Mouse (Mus musculus) lung, adult 2 months (tissue): ENCODE results near the gene BC048671. TPM values are rescaled to one million over a fixed set of nuclear protein-coding genes. Genes with fewer than 3 reads are reported as not detected.

Experiments used
- DNase-seq: peaks from one replicate; pipeline ENCODE4 v3.0.0; 2022
- H3K4me1 ChIP-seq: fragments of 200-500 bp; 2 replicates; pipeline ENCODE4 v1.6.1; 2011; ENCODE audit warnings: low read length; ENCODE audit not compliant: control insufficient read depth, insufficient read depth
- H3K4me3 ChIP-seq: fragments of 200-500 bp; replicated peaks from 2 replicates; pipeline ENCODE3; 2011; ENCODE audit warnings: low read depth, mild to moderate bottlenecking, control low read depth, low read length; ENCODE audit errors: extremely low read depth
- CTCF ChIP-seq: fragments of 200-500 bp; IDR thresholded peaks from 2 replicates; pipeline ENCODE4 v1.5.1; 2011; ENCODE audit warnings: mild to moderate bottlenecking, low read length, control low read depth; ENCODE audit not compliant: insufficient read depth
- POLR2A ChIP-seq: fragments of 200-500 bp; IDR thresholded peaks from 2 replicates; pipeline ENCODE4 v1.6.1; 2011; ENCODE audit warnings: low read depth, mild to moderate bottlenecking, control low read depth, low read length, borderline replicate concordance; ENCODE audit errors: extremely low read depth
- WGBS: fragments of 180-500 bp; shearing (Covaris S2); methylation state at CpG from one replicate; pipeline ENCODE4 v1.1.7; 2018; 5-methylcytosine and 5-hydroxymethylcytosine counted together
- polyA plus RNA-seq: library from polyadenylated mRNA; depleted of rRNA; stranded (reverse); fragments of >200 nt; gene quantifications from 2 replicates; pipeline ENCODE4 v1.2.3, GENCODE M21; 2012; rRNA removed

Gene BC048671
- polyA plus RNA-seq = not detected in 2 replicates

DNA sequence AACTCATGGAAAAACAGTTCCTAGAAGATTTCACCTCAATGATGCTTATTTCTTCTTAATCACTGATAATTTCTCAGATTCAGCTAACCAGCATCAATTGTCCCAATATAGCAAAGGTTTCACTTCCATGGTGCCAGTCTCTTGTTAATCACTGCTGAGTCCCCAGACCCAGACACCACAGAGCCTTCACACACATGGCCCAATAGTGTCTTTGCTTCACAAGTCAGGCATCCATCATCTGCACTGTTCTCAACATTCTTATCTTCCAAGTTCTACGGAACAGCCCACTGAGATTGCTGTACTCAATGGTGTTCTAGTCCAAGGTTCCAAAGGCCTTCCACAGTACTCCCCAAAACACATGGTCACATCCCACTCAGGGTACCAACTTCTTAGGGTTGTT, at the start of gene BC048671:
Gene BC048671 (plus strand): TSS at position 301 of the 400 bp plus-strand sequence.
- TF ChIP-seq CTCF (no peak), POLR2A (no peak)
- H3K4me1 ChIP-seq = no peaks in the 10 kb centered on the region
- no peak within 1 kb of the TSS for H3K4me3 ChIP-seq
- no peak for DNase-seq
- WGBS = 88% methylated on average over 1 of the region's 1 CpGs

DNA sequence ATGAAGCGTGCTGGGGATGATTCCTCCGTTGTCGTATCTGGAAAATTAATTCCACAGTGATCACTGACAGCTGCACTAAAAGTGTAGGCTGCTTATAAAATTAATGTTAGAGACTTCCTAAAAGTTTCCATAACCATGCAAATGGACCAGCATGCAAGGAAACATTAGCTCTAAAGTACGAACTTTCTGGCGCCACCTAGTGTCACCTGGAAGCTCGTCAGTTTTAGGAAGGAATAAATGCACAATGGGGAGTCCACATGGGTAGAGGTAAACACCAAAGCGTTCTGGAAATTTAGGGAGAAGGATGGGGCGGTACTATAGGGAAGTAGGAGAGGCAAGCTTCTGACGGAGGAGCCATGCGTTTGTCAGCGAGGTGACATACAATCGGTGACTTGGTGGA, 12.8 kb upstream of the BC048671 start:
- DNase-seq = no peak
- Histone ChIP-seq H3K4me3 (no peak overlapping the region), H3K4me1 (no peaks in the 10 kb centered on the region)
- no peak for TF ChIP-seq POLR2A
- no peak for TF ChIP-seq CTCF
- WGBS = 51% methylated on average over 12 of the region's 12 CpGs

DNA sequence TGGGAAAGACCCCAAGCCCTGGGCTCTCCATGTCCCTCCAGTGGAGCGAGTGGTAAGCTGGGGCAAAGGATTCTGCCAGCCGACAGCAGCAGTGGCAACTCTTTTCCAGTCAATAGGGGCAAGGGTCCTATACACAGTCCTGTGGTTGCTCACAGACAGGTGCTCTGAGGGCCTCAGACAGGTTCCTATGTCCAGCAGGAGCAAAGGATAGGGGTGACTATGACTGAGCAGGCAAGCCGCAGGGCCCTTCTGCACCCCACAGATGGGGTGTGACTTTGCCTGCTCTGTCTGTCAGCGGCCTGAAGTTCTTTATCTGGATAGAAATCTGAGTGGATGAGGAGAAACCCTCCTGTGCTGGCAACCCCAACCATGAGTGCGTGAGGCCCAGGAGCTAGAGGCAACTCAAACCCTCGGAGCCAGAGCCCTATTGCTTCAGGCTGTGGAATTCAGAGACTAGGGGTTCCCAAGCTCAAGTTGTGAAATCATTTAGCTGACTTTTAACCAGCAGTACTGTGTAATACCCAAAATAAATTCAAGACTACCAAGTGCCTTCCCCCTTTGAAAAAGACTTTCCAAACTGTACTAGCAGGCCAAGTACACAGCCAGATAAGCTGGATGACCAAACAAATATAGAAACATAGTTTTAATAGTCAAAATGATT, 5.4 kb downstream of the BC048671 start:
- no peaks in the 10 kb centered on the region for H3K4me1 ChIP-seq
- no peak for DNase-seq
- WGBS = 76% methylated on average over 6 of the region's 6 CpGs
- no peak for TF ChIP-seq CTCF
- no peak for TF ChIP-seq POLR2A
- H3K4me3 ChIP-seq = no peak overlapping the region

DNA sequence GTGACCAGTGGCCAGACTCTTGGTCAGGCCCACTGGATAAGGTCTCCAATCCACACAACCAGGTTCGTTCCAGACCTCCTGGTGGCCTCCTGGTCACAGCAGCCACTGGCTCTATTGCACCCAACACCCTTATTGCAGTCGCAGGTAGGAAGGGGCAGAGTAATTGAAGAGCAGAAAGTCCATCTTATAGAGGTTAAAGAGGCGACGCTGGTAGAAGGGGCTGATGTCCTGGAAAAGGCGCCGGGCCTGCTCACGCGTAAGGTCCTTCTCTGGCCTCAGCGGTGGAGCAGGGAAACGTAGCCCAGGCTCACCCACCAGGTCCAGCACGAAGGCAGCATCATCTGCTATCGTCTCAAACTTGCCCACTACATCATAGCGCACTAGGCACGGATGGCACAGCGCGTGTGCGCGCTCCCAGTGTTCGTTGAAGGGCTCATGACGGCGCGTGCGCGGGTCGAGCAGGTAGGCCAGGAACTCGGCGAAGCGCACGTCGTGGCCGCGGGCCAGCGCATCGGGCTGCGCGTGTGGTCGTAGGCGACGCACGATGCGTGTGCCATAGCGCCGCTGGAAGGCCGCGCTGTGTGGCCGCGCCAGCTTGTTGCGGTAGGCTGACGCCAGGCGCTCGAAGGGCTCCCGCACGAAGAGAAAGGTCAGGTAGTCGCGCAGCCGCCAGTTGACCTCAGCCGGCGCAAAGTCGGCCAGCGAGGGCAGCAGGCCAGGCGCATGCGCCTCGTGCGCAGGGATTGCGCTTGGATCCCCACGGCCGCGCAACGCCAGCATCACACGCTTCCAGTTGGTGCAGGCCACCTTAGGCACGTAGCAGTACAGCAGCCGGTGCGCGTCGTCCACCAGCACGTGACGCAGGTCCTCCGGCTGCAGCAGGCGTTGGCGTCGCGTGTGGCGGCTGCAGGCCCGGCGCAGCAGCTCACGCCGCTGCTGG, 8.1 kb downstream of the BC048671 start:
- no peak for TF ChIP-seq CTCF
- no peak for TF ChIP-seq POLR2A
- H3K4me3 ChIP-seq = no peak overlapping the region
- H3K4me1 ChIP-seq = no peaks in the 10 kb centered on the region
- DNase-seq = no peak
- whole genome bisulfite sequencing = 85% methylated on average over 87 of the region's 87 CpGs

DNA sequence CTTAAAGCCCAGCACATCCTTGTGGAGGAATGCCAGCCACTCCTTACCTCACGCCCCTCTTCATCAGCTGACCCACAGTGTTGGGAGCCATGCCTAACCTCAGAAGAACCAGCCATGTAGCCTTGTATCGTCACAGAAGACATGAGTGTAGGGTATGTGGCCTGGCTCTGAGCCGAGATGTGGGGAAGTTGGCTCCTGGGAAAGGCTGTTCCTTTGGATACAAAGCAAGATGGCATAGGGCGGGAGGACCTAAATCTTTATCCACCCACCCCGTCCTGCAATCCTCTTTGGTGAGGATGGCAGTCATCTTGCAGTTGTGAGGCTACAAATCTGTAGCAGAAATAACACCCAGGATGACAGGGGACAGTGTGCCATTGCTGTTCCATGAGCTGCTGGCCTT, 14.9 kb downstream of the BC048671 start:
- Histone ChIP-seq H3K4me1 (no peaks in the 10 kb centered on the region), H3K4me3 (no peak overlapping the region)
- no peak for DNase-seq
- 75% methylated on average over 5 of the region's 5 CpGs for WGBS
- TF ChIP-seq CTCF = no peak
- no peak for TF ChIP-seq POLR2A

DNA sequence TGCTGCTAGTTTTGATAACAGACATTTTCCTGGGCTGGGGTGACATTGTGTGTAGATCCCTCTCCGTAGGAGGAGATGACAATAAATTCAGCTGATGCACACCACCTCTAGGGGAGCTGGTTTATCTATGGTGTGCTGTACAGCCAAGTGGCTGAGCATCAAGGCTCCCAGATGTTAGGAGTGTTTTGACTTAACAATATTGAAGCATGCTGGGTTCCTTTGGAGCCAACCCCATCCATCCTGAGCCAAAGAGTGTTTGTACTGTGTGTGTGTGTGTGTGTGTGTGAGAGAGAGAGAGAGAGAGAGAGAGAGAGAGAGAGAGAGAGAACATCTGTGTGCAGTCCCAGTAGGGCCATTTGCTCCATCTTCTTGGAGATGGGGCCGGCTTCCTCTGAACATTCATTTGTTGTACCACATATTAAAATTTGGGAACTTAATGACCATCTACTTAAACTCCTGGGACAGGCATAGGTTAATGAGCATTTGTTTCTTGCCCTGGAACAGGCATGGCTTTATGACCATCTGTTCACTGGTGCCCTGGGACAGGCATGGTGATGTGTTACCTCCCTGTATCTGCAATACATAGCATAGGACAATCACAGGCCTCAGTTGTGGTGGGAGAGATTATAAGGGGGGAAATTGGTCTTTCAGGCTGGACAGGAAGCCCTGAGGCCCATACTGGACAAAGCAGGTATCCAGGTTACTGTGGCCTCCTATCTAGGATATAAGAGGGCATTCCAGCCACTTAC, 16.7 kb downstream of the BC048671 start:
- no peak for DNase-seq
- TF ChIP-seq CTCF (no peak), POLR2A (no peak)
- Histone ChIP-seq H3K4me1 (no peaks in the 10 kb centered on the region), H3K4me3 (no peak overlapping the region)
- 63% methylated on average over 2 of the region's 2 CpGs for WGBS

DNA sequence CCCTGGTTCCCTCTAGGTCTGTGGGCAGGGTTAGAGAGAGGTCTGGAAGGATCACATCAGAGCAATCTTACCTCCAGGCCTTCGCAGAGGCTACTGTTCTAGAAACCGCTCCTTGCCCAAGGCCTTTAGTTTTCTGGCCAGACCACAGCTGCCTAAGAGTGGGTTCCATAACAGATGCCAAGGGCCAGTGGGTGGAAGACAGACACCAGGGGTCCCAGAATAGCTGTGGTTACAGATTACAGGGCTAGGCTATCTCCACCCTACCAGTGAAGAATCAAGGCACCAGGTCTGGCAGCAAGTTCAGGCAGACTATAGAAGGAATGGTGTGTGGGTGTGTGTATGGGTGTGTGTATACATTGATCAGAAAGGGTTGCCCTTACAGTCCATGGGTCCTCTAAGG, 18.0 kb downstream of the BC048671 start:
- DNase-seq = no peak
- Histone ChIP-seq H3K4me1 (no peaks in the 10 kb centered on the region), H3K4me3 (no peak overlapping the region)
- 92% methylated on average over 2 of the region's 2 CpGs for WGBS
- TF ChIP-seq POLR2A = no peak

DNA sequence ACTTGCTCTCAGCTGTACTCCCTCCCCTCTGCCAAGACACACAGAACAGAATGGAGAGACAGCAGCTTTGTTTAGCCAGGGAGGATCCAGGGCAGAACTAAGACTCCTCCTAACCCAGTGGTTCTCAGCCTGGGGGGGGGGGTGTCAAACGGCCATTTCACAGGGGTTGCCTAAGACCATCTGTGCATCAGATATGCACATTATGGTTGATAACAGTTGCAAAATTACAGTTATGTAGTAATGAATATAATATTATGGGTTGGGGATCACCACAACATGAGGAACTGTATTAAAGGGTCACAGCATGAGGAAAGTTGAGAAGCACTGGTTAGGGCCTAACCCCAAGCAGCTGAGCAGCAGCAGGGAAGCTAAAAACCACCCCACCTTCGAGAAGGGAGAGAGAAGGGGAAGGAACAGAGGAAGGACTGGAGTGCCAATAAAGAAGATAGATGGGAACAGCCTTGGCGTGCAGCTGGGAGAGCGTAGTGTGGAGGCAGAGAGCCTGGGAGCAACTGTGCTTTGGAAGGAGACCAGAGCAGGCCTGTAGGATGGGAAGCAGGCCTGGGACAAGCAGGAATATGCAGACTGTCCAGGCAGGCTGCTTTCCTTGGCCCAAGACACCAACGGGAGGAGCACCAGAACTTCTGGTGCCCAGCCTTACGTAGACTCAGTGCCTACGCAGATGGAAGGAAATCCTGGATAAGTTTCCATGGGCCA, 18.6 kb downstream of the BC048671 start:
- H3K4me1 ChIP-seq = no peaks in the 10 kb centered on the region
- no peak for DNase-seq
- no peak overlapping the region for H3K4me3 ChIP-seq
- TF ChIP-seq CTCF (no peak), POLR2A (no peak)
- 54% methylated on average over 7 of the region's 7 CpGs for WGBS

DNA sequence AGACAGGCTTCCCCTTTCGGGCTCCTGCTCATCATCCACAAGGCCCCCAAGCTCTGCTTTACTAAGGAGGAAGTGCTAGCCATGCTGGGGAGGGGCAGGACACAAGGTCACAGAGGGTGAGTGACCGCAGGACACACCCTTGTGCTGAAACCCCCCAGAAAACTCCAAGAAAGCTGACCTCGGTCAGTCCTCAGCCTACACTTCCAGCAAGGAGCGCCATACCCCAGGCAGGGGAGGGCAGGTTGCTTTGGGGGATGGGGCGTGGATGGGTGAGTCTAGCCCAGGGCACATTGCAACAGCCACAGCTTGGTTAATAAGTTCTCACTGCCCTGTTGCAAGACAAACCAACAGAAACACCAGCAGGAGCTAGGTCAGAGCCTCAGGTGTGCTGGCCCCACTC, 19.4 kb downstream of the BC048671 start:
- no peak for DNase-seq
- TF ChIP-seq POLR2A = no peak
- TF ChIP-seq CTCF = no peak
- WGBS = 79% methylated on average over 5 of the region's 5 CpGs

More for the DNA sequence above, 19.4 kb downstream of the BC048671 start:
- H3K4me1 ChIP-seq = no peaks in the 10 kb centered on the region
- no peak overlapping the region for H3K4me3 ChIP-seq
